Mouse (Mus musculus) B cell, adult (primary cell): ENCODE results near the gene Ptpn23. TPM values are rescaled to one million over a fixed set of nuclear protein-coding genes. Genes with fewer than 3 reads are reported as not detected.

ENCODE experiments used
- total RNA-seq: library from RNA; stranded (reverse); gene quantifications from 4 replicates; pipeline ENCODE4 v1.2.4, GENCODE M21; 2023; ENCODE audit not compliant: inconsistent age

Gene Ptpn23
- 132 to 147 TPM (median 139 TPM) in 4 replicates for total RNA-seq

GRCm38 (mm10) chr9:110408099-110408773 lies at the start of gene Ptpn23:
Ptpn23 (minus strand) TSS chr9:110408213.

GRCm38 (mm10) chr9:110419511-110420112 lies 11.6 kb upstream of the Ptpn23 start, which contains the start of gene Ngp:
Ngp (plus strand) TSS chr9:110419747.

Other genes with a start within 250 kb of the Ptpn23 start
- gene Cspg5, start 164.4 kb downstream of the Ptpn23 start, total RNA-seq, result 2.4 to 3.0 TPM (median 2.7 TPM) in 4 replicates
- 5.9 to 9.4 TPM (median 7.1 TPM) in 4 replicates for gene Elp6, start 103.0 kb downstream of the Ptpn23 start, total RNA-seq
- gene Scap, start 74.9 kb downstream of the Ptpn23 start, total RNA-seq, result 55.7 to 75.5 TPM (median 59.2 TPM) in 4 replicates
- gene Ngp, start 11.5 kb upstream of the Ptpn23 start, total RNA-seq, result 1.5 to 3.0 TPM (median 2.4 TPM) in 4 replicates
- 43.6 to 51.6 TPM (median 47.2 TPM) in 4 replicates for gene Klhl18, start 68.5 kb upstream of the Ptpn23 start, total RNA-seq
- gene Kif9, start 68.7 kb upstream of the Ptpn23 start, total RNA-seq, result 2.5 to 5.5 TPM (median 3.6 TPM) in 4 replicates
- 201 to 233 TPM (median 213 TPM) in 4 replicates for gene Setd2, start 124.4 kb upstream of the Ptpn23 start, total RNA-seq
- 1.1 to 3.8 TPM (median 1.8 TPM) in 4 replicates for gene Nradd, start 216.2 kb upstream of the Ptpn23 start, total RNA-seq
- 35.1 to 39.2 TPM (median 37.6 TPM) in 4 replicates for gene Nbeal2, start 245.9 kb upstream of the Ptpn23 start, total RNA-seq
- gene Ccdc12, start 248.3 kb upstream of the Ptpn23 start, total RNA-seq, result 86.7 to 110 TPM (median 103 TPM) in 4 replicates